Mouse (Mus musculus) intestine, embryonic 16.5 days (tissue): ENCODE results near the gene 3110018I06Rik. TPM values are rescaled to one million over a fixed set of nuclear protein-coding genes. Genes with fewer than 3 reads are reported as not detected.

Experiments
- ATAC-seq: fragments of 200-750 bp; cut with Nextera tagmentation; 2 replicates; pipeline ENCODE4 v1.8.0; 2017; ENCODE audit warnings: moderate TSS enrichment, moderate library complexity
- H3K27ac ChIP-seq: fragments of 300-500 bp; sonication (generic); 2 replicates; pipeline ENCODE4 v1.5.1; 2014; ENCODE audit warnings: mild to moderate bottlenecking, low read length
- H3K27me3 ChIP-seq: fragments of 300-500 bp; sonication (generic); replicated peaks from 2 replicates; pipeline ENCODE4 v1.6.1; 2014; ENCODE audit warnings: low read length, control low read depth, mixed read lengths; ENCODE audit not compliant: control insufficient read depth, insufficient read depth
- H3K36me3 ChIP-seq: fragments of 300-500 bp; sonication (generic); 2 replicates; pipeline ENCODE4 v1.6.1; 2014; ENCODE audit warnings: low read length, control low read depth; ENCODE audit not compliant: control insufficient read depth, insufficient read depth
- H3K4me1 ChIP-seq: fragments of 300-500 bp; sonication (generic); 2 replicates; pipeline ENCODE4 v1.6.1; 2014; ENCODE audit warnings: low read length, control low read depth, mixed read lengths; ENCODE audit not compliant: control insufficient read depth, insufficient read depth
- H3K4me2 ChIP-seq: fragments of 300-500 bp; sonication (generic); 2 replicates; pipeline ENCODE4 v1.6.1; 2014; ENCODE audit warnings: low read depth, low read length, control low read depth
- H3K4me3 ChIP-seq: fragments of 300-500 bp; sonication (generic); 2 replicates; pipeline ENCODE4 v1.5.1; 2014; ENCODE audit warnings: mild to moderate bottlenecking, low read length
- H3K9ac ChIP-seq: fragments of 300-500 bp; sonication (generic); 2 replicates; pipeline ENCODE4 v1.6.1; 2014; ENCODE audit warnings: low read depth, low read length
- H3K9me3 ChIP-seq: fragments of 300-500 bp; sonication (generic); 2 replicates; pipeline ENCODE4 v1.6.1; 2016; ENCODE audit warnings: low read length, control low read depth; ENCODE audit not compliant: control insufficient read depth
- WGBS: fragments of 180-500 bp; shearing (Covaris S2); extraction: QIAGEN DNeasy Blood & Tissue Kit; methylation state at CpG from one replicate; pipeline ENCODE4 v1.1.7; 2014; 5-methylcytosine and 5-hydroxymethylcytosine counted together
- polyA plus RNA-seq: library from polyadenylated mRNA; unstranded; fragments of >200 nt; fragmentation: Nextera tagmentation; extraction: Ambion mirVana; gene quantifications from 2 replicates; pipeline ENCODE4 v1.2.1, GENCODE M21; 2015

The 3110018I06Rik gene
- polyA plus RNA-seq: not detected in 2 replicates

DNA sequence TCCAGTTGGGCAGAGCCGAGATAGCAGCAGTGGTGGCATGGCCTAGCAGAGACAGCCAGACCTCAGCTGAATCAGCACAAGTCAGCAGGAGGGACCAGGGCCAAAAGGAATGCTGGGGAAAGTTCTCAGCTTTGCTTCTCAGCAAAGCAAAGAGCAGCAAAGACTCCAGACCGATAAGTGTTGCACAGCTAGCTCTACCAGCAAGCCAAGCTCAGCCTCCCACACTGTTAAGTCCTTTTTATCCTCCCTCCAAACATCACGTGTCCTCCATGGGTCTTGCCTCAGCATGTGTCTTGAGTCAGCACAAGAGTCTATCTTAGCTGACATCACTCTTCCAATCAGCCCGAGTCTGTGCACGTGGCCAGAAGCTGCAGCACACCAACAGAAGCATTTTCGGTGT is at the start of gene 3110018I06Rik:
Gene 3110018I06Rik (plus strand): TSS at position 262 of the 400 bp plus-strand sequence.
- Histone ChIP-seq H3K36me3 (no peaks in the 10 kb centered on the region), H3K9me3 (no peaks in the 10 kb centered on the region), H3K4me3 (no peak within 1 kb of the TSS), H3K4me2 (no peak within 1 kb of the TSS), H3K27ac (no peak within 1 kb of the TSS), H3K9ac (no peak within 1 kb of the TSS), H3K4me1 (no peaks in the 10 kb centered on the region), H3K27me3 (no peaks in the 10 kb centered on the region)
- ATAC-seq: no peak
- WGBS: 81% methylated on average over 6 of the region's 6 CpGs

DNA sequence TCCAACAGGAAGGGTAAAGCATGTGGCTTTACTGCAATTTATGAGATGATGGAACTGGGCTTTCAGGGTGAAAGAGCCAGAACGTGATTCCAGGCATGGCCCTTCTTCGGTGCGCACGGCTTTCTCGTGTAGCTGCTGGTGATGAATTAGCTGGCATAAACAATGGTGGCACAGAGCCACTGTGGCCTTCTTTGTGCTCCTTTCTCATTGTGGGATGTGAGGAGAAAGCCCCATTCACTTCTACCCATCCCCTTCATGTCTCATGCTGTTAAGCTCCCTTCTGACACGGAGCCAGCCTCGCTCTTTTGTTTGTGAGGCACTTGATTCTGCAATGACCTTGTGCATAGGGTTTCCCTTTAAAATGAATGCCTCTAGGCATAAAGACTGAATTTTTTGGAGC is 43.8 kb upstream of the 3110018I06Rik start:
- no peak overlapping the region for H3K9ac ChIP-seq
- no peak overlapping the region for H3K4me3 ChIP-seq
- no peak overlapping the region for H3K4me2 ChIP-seq
- H3K27me3 ChIP-seq: no peaks in the 10 kb centered on the region
- H3K36me3 ChIP-seq: no peaks in the 10 kb centered on the region
- WGBS: 77% methylated on average over 7 of the region's 7 CpGs
- no peaks in the 10 kb centered on the region for H3K4me1 ChIP-seq
- H3K27ac ChIP-seq: no peak overlapping the region
- no peak for ATAC-seq
- H3K9me3 ChIP-seq: no peaks in the 10 kb centered on the region

DNA sequence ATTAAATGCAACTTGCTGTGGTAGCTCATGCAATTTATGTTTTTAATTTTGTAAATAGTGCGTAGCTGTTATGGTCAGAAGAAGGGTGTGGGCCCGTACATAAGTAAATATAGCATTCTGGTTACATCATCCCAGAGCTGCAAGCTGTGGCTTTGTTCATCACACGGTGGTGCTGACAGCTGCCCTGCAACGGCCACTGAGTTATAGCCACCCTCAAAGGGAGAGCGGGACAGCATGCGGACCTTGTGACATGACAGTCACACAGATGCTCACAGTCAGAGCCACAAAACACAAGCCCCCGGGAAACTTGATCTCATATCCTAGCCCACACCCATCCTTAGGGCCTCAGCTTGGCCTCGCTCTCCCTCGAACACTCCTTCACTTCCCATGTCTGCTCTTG is 30.6 kb upstream of the 3110018I06Rik start:
- ATAC-seq: no peak
- Histone ChIP-seq H3K36me3 (no peaks in the 10 kb centered on the region), H3K27me3 (no peaks in the 10 kb centered on the region), H3K9ac (no peak overlapping the region), H3K4me3 (no peak overlapping the region), H3K4me1 (no peaks in the 10 kb centered on the region), H3K4me2 (no peak overlapping the region), H3K9me3 (no peaks in the 10 kb centered on the region), H3K27ac (no peak overlapping the region)
- 67% methylated on average over 9 of the region's 9 CpGs for WGBS

DNA sequence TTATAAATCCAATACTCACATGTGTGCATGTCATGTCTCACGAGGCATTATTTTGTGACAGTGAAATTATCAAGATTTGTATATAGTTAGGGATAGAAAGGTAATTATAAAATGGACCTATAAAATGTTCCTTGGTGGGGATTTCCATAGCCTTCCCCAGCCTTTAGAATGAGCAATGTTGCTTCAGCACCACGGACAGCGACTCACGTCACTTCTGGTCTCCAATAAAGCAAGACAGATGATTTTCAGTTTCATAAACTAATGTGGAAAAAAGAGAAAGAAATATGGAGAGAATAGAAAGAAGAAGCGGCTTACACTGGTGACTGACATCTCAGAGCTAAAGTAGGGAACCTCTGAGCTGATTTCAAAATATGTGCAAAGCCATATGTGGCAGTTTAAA is 23.7 kb upstream of the 3110018I06Rik start:
- H3K9me3 ChIP-seq: no peaks in the 10 kb centered on the region
- 12% methylated on average over 5 of the region's 5 CpGs for WGBS

DNA sequence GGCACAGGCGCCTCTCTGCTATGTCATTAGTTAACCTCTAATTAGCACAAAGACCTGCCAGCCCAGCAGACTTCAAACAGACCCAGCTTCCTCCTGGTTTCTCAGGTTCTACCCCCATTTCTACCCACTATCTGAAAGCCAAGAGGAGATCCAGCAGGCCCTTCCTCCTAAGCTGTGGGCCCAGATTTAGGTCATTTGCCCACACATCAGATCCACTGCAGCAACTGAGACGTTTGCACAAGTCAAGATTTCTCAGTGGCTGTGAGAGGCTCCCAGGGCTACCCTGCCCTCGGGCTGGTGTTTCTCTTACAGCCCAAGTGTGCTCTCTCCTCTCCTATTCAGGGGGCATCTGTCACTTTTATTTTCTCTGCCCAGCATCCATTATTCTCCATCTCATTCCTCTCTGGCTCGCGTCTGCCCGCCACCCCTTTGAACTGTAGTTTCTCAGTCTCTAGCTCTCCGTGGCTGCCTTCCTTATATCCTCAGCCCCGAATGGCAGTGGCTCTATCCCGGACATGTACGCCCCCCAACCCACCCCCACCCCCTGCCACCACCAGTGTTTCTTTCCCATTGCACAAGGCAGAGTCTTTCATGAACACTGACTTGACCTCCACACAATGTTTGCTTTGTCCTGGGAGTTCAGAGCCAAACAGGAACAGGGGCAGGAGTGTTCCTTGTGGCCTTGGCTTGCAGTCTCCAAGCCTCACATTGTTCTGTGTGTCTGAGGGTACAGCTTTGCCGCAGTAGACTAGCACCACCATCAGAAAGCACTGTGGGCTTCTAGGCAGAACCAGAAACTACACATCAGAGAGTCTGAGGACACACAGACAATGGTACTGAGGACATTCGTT is 11.8 kb upstream of the 3110018I06Rik start:
- H3K4me1 ChIP-seq: no peaks in the 10 kb centered on the region
- H3K27me3 ChIP-seq: no peaks in the 10 kb centered on the region
- 55% methylated on average over 12 of the region's 12 CpGs for WGBS
- no peak overlapping the region for H3K4me2 ChIP-seq
- H3K9me3 ChIP-seq: no peaks in the 10 kb centered on the region
- no peak overlapping the region for H3K9ac ChIP-seq
- H3K27ac ChIP-seq: no peak overlapping the region
- H3K36me3 ChIP-seq: no peaks in the 10 kb centered on the region
- no peak for ATAC-seq
- no peak overlapping the region for H3K4me3 ChIP-seq

More for the DNA sequence above, 23.7 kb upstream of the 3110018I06Rik start:
- Histone ChIP-seq H3K9ac (no peak overlapping the region), H3K27me3 (no peaks in the 10 kb centered on the region), H3K27ac (no peak overlapping the region), H3K4me3 (no peak overlapping the region), H3K4me2 (no peak overlapping the region), H3K4me1 (no peaks in the 10 kb centered on the region), H3K36me3 (no peaks in the 10 kb centered on the region)
- ATAC-seq: no peak

DNA sequence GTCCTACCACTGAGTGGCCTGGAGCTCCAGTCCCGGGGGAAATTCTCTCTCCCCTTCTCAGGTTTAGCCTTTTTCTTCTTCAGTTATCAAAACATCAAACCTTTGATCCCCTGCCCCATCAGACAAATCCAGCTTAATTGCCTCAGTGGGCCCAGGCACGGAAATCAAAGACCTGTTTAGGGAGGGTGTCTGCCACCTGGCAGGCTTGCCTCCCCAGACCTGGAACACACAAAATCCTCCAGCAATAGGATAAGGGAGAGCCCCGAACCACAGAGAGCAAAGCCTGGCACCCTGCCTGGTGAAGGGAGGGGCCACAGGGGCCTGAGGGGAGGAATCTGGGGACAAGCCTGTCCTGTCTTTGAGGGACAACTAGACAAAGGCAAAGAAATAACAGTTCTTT is 9.1 kb upstream of the 3110018I06Rik start:
- Histone ChIP-seq H3K9me3 (no peaks in the 10 kb centered on the region), H3K27ac (no peak overlapping the region), H3K4me3 (no peak overlapping the region), H3K4me2 (no peak overlapping the region), H3K36me3 (no peaks in the 10 kb centered on the region), H3K4me1 (no peaks in the 10 kb centered on the region), H3K27me3 (no peaks in the 10 kb centered on the region), H3K9ac (no peak overlapping the region)
- no peak for ATAC-seq
- WGBS: 28% methylated on average over 3 of the region's 3 CpGs

DNA sequence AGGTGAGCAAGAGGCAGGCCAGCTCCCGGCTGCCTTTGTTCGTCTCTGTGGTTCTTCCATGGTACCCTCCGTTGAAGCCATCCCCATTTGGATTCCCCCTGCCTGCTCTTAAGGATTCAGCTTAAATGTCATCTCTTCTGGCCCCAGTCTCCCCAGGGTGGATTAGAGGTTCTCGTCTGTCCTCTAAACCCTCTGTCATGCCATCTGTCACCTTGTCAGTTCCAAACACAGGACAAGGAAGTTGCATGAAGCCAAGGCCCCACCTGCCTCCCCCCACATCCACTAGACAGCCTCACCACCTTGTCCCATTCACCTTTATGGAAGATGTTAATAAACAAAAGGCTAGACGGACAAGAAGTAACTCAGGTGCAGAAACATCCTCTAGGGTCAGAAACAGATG is 5.4 kb upstream of the 3110018I06Rik start:
- Histone ChIP-seq H3K4me1 (no peaks in the 10 kb centered on the region), H3K4me2 (no peak overlapping the region), H3K4me3 (no peak overlapping the region), H3K27ac (no peak overlapping the region), H3K9ac (no peak overlapping the region), H3K9me3 (no peaks in the 10 kb centered on the region), H3K27me3 (no peaks in the 10 kb centered on the region), H3K36me3 (no peaks in the 10 kb centered on the region)
- WGBS: 83% methylated on average over 5 of the region's 5 CpGs
- ATAC-seq: no peak

DNA sequence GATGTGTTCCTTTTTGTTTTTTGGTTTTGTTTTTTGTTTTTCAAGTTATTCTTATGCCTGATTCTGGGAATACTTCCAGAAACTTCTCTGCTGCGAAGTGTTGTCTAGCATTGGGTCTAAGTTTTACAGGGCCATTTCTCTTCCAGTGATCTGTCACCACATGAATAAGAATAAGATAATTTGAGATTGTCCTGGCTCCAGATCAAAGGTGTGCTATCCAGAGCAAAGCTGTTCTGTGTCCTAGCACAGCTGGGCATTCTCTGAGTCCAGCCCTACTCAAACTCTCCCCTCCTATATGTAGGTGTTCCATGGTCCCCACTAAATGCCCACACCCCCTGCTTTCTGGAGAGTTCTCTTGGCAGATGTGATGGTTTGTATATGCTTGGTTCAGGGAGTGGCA is 2.9 kb downstream of the 3110018I06Rik start:
- Histone ChIP-seq H3K36me3 (no peaks in the 10 kb centered on the region), H3K4me1 (no peaks in the 10 kb centered on the region), H3K27ac (no peak overlapping the region), H3K27me3 (no peaks in the 10 kb centered on the region), H3K9me3 (no peaks in the 10 kb centered on the region), H3K9ac (no peak overlapping the region), H3K4me3 (no peak overlapping the region), H3K4me2 (no peak overlapping the region)
- no peak for ATAC-seq
- WGBS: 80% methylated on average over 1 of the region's 1 CpGs

DNA sequence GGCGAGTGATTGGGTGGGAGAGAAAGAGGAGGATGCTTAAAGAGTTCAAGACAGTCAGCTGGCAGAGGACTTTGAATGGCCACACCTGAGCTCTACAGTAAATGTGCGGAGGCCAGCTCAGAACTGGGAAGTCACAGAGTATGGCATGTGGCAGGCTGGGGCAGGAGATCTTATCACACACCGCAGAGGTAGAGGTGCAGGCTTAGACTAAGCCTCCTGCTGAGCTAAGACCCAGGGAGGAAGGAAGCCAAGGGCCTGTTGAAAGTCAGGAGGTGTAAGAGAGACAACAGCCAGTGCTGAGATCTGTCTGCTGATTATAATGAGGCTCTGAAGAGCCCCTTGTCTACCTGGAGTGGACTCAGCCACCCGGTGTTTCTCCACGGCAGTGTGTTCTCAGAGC is 8.5 kb downstream of the 3110018I06Rik start:
- Histone ChIP-seq H3K27ac (no peak overlapping the region), H3K4me2 (no peak overlapping the region)
- 0 out of 2 replicates have a peak, but pooled peaks have one; percentile 46 for ATAC-seq

More for the DNA sequence above, 8.5 kb downstream of the 3110018I06Rik start:
- Histone ChIP-seq H3K9ac (no peak overlapping the region), H3K4me3 (no peak overlapping the region), H3K36me3 (no peaks in the 10 kb centered on the region), H3K4me1 (no peaks in the 10 kb centered on the region), H3K27me3 (no peaks in the 10 kb centered on the region), H3K9me3 (no peaks in the 10 kb centered on the region)
- 68% methylated on average over 5 of the region's 5 CpGs for WGBS
